Mouse (Mus musculus): ENCODE results near the gene Iffo2. TPM values are rescaled to one million over a fixed set of nuclear protein-coding genes. Genes with fewer than 3 reads are reported as not detected.

Iffo2 gene
- polyA plus RNA-seq, 1 experiment from 2014 or later: 1.2 TPM

DNA sequence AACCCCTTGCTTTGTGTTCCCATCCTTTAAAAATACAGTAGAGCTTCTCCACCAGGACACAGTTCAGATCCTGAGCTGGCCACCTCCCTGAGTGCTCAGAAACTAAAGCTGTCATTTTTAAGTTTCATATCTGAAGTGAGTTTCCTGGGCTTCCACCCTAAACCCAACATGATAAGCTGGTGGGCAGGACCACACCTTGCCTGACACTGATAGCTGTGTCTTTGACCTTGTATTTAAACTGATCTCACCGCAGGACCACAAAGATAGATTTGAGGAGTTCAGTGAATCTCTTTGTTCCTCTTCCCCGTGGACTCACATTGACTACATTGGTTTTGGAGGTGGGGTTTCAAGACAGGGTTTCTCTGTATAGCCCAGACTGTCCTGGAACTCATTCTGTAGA lies 17.4 kb upstream of the Iffo2 start:
- 35% methylated on average over 2 of the region's 2 CpGs for WGBS (ENCODE audit: insufficient replicate concordance)
- Histone ChIP-seq H3K36me3 (replicated peaks; ENCODE audit: insufficient read depth, low read length) (no peaks in the 10 kb centered on the region), H3K9me3 (ENCODE audit: low read length) (no peaks in the 10 kb centered on the region), H3K4me2 (ENCODE audit: low read depth, low read length) (no peak overlapping the region), H3K27ac (ENCODE audit: low read depth) (no peak overlapping the region), H3K27me3 (ENCODE audit: insufficient read depth, low read length) (no peaks in the 10 kb centered on the region), H3K4me1 (ENCODE audit: insufficient read depth) (peaks cover 3% of the 10 kb centered on the region; the same call in 1 of the 2 replicates), H3K4me3 (ENCODE audit: low read depth, low read length) (no peak overlapping the region), H3K9ac (replicated peaks) (no peak overlapping the region)
- TF ChIP-seq CTCF (IDR thresholded peaks at IDR 0.05; ENCODE audit: low read depth) (no peak), EP300 (IDR thresholded peaks at IDR 0.05; ENCODE audit: low read depth) (no peak)
- ATAC-seq (no peak), DNase-seq (no peak)

DNA sequence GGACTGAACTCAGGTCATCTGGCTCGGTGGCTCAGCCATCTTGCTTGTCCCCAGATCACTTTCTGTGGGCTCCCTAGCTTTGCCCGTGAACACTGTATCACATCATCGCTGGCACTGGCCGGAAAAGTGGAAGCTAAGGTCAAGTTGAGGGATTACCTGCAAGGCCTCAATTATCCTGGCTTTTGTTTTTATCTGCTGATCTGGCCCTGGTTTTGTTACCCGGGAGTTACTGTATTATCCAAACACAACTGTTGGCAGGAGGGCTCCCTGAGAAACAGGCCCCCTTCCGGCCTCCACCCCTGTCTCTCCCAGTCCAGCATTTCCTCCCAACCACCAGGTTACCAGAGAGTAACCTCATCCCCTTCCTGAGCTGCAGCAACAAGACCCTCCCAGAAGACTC lies 11.1 kb upstream of the Iffo2 start:
- no peaks in the 10 kb centered on the region for H3K36me3 ChIP-seq (replicated peaks; ENCODE audit: insufficient read depth, low read length)
- TF ChIP-seq EP300 (IDR thresholded peaks at IDR 0.05; ENCODE audit: low read depth): no peak
- TF ChIP-seq CTCF (IDR thresholded peaks at IDR 0.05; ENCODE audit: low read depth): no peak
- no peak overlapping the region for H3K9ac ChIP-seq (replicated peaks)
- no peak overlapping the region for H3K4me3 ChIP-seq (ENCODE audit: low read depth, low read length)
- DNase-seq: no peak
- ATAC-seq: peak; percentile 27; the same call in 1 of the 2 replicates
- WGBS (ENCODE audit: insufficient replicate concordance): 59% methylated on average over 6 of the region's 6 CpGs
- H3K4me1 ChIP-seq (ENCODE audit: insufficient read depth): peaks cover 5% of the 10 kb centered on the region; the same call in 1 of the 2 replicates
- no peak overlapping the region for H3K27ac ChIP-seq (ENCODE audit: low read depth)
- H3K9me3 ChIP-seq (ENCODE audit: low read length): no peaks in the 10 kb centered on the region
- no peak overlapping the region for H3K4me2 ChIP-seq (ENCODE audit: low read depth, low read length)
- H3K27me3 ChIP-seq (ENCODE audit: insufficient read depth, low read length): no peaks in the 10 kb centered on the region

DNA sequence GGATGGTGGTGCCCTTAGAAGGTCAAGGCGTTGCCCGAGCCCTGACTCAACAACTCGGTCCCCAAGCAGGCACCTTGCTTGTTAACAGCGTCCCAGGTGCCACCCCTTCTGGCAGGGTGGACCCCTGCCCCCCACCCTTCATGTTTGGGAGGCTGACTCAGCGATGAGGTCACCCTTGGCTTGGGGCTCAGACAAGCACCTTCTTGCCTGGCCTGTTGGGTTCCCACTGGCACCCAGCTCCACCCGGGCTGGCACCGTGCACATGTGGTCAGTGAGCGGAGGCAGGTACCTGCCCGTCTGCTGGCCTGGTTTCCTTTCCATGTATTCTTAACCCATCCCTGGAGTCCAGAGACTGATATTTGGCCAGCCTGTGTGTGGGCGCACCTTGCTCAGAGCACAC lies 8.4 kb upstream of the Iffo2 start:
- Histone ChIP-seq H3K4me1 (ENCODE audit: insufficient read depth) (peaks cover 5% of the 10 kb centered on the region; the same call in 1 of the 2 replicates), H3K9me3 (ENCODE audit: low read length) (no peaks in the 10 kb centered on the region), H3K27ac (ENCODE audit: low read depth) (no peak overlapping the region), H3K27me3 (ENCODE audit: insufficient read depth, low read length) (no peaks in the 10 kb centered on the region), H3K36me3 (replicated peaks; ENCODE audit: insufficient read depth, low read length) (no peaks in the 10 kb centered on the region), H3K4me3 (ENCODE audit: low read depth, low read length) (no peak overlapping the region), H3K9ac (replicated peaks) (no peak overlapping the region), H3K4me2 (ENCODE audit: low read depth, low read length) (no peak overlapping the region)
- 76% methylated on average over 10 of the region's 10 CpGs for WGBS (ENCODE audit: insufficient replicate concordance)
- ATAC-seq (no peak), DNase-seq (no peak)
- TF ChIP-seq CTCF (IDR thresholded peaks at IDR 0.05; ENCODE audit: low read depth): no peak
- no peak for TF ChIP-seq EP300 (IDR thresholded peaks at IDR 0.05; ENCODE audit: low read depth)

DNA sequence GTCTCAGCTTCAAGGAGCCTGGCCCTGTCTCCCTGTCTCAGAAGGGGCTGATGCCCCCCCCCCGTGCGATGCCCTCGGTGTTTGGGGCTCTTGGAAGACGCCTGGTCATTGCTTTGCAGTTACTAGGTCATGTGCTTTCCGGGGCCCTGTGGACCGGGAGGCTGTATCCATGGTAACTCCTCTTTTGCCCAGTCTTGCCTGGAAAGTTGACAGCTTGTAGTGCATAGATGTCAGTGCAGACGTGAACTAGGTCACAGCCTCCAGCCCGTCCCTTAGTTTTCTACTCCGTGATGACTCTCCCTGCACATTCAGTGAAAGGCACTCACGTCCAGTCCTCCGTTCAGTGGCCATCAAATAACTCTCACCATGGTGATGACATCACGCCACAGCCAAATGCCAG lies 3.9 kb upstream of the Iffo2 start:
- Histone ChIP-seq H3K9me3 (ENCODE audit: low read length) (no peaks in the 10 kb centered on the region), H3K4me2 (ENCODE audit: low read depth, low read length) (no peak overlapping the region), H3K27me3 (ENCODE audit: insufficient read depth, low read length) (no peaks in the 10 kb centered on the region), H3K4me1 (ENCODE audit: insufficient read depth) (no peaks in the 10 kb centered on the region), H3K4me3 (ENCODE audit: low read depth, low read length) (no peak overlapping the region), H3K27ac (ENCODE audit: low read depth) (no peak overlapping the region), H3K36me3 (replicated peaks; ENCODE audit: insufficient read depth, low read length) (no peaks in the 10 kb centered on the region), H3K9ac (replicated peaks) (no peak overlapping the region)
- WGBS (ENCODE audit: insufficient replicate concordance): 70% methylated on average over 12 of the region's 12 CpGs
- no peak for DNase-seq
- ATAC-seq: no peak
- TF ChIP-seq CTCF (IDR thresholded peaks at IDR 0.05; ENCODE audit: low read depth): no peak

DNA sequence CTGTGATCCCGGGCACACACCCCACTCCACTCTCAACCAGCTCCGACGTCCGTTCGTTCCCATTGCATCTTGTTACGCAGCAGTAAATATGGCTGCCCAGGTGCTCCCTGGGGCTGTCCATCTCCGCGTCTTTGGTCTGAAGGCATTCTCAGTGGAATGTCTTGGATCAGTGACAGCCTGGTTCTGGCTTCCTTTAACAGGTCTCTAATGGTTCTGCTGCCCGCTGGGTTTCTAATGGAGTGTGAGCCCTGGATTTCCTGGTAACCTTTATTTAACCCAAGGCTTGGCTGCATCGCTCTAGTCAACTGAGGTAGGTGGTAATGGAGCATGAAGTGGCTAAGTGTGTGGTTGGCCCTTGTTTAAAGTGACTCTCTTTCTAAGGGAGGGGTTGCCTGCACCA lies 1.7 kb downstream of the Iffo2 start:
- Histone ChIP-seq H3K36me3 (replicated peaks; ENCODE audit: insufficient read depth, low read length) (no peaks in the 10 kb centered on the region), H3K4me3 (ENCODE audit: low read depth, low read length) (no peak overlapping the region), H3K9ac (replicated peaks) (no peak overlapping the region), H3K4me1 (ENCODE audit: insufficient read depth) (peaks cover 9% of the 10 kb centered on the region; the same call in 1 of the 2 replicates), H3K27me3 (ENCODE audit: insufficient read depth, low read length) (no peaks in the 10 kb centered on the region), H3K4me2 (ENCODE audit: low read depth, low read length) (no peak overlapping the region), H3K9me3 (ENCODE audit: low read length) (no peaks in the 10 kb centered on the region), H3K27ac (ENCODE audit: low read depth) (no peak overlapping the region)
- TF ChIP-seq EP300 (IDR thresholded peaks at IDR 0.05; ENCODE audit: low read depth) (no peak), CTCF (IDR thresholded peaks at IDR 0.05; ENCODE audit: low read depth) (no peak)
- WGBS (ENCODE audit: insufficient replicate concordance): 87% methylated on average over 10 of the region's 10 CpGs
- no peak for DNase-seq
- no peak for ATAC-seq

DNA sequence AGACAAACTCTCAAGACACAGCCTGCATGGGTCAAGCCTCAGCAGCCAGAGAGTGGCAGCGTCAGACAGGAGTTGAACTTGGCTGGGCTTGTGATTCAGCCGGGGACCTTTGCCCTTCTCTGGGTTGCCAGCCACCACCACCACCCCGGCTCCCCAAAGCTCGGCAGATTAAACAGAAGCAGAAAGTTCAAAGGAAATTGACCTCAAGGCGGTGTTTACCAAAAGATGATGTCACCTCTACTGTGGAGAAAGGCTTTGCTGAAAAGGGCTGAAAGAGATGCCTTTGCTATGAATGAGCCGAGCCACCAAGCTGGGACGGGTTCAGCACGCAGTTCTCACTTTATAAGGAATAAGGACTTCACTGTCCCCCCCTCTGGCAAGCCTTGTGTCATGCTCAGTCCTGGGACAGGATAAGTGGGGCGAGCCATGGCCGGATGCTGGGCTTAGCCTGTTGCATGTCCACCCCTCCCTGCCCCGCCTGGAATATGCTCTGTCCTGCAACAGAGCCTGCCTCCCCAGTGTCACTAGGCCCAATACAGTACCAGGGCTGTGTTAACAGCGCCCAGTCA lies 4.9 kb downstream of the Iffo2 start:
- WGBS (ENCODE audit: insufficient replicate concordance): 39% methylated on average over 12 of the region's 12 CpGs
- DNase-seq: peak; percentile 73
- Histone ChIP-seq H3K9me3 (ENCODE audit: low read length) (no peaks in the 10 kb centered on the region), H3K36me3 (replicated peaks; ENCODE audit: insufficient read depth, low read length) (no peaks in the 10 kb centered on the region), H3K4me3 (ENCODE audit: low read depth, low read length) (no peak overlapping the region), H3K9ac (replicated peaks) (no peak overlapping the region; the same call in 1 of the 2 replicates), H3K4me2 (ENCODE audit: low read depth, low read length) (0 out of 2 replicates have a peak overlapping the region, but pooled peaks have one; percentile 13), H3K4me1 (ENCODE audit: insufficient read depth) (peaks cover 9% of the 10 kb centered on the region; the same call in 1 of the 2 replicates), H3K27me3 (ENCODE audit: insufficient read depth, low read length) (no peaks in the 10 kb centered on the region), H3K27ac (ENCODE audit: low read depth) (peak overlapping the region; percentile 91)
- ATAC-seq: peak; percentile 91
- TF ChIP-seq CTCF (IDR thresholded peaks at IDR 0.05; ENCODE audit: low read depth) (peak; percentile 40), EP300 (IDR thresholded peaks at IDR 0.05; ENCODE audit: low read depth) (0 out of 2 replicates have a peak, but pooled peaks have one; percentile 11)
